22 mouse cellular contexts compared by ENCODE assay signal in the genomic region with DNA sequence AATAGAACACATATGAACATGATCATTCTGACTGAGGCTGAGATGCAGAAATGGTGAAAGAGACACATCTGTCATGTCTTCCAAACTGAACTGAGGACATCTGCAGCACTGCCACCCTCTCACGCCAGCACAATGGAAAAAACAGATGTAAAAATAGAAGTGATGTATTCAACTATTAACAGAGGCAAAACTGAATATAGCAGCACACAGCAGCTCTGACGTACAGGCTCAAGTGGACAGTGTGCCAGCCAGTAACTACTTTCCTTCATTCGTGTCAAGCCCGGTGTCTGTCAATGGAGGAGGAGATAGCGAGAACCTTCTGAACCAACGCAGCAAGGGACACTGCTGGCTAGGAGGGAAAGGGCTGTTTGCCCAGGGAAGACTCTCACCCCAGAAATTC. TPM values are rescaled to one million over a fixed set of nuclear protein-coding genes. Genes with fewer than 3 reads are reported as not detected.
A peak's percentile ranks its signal among the peaks of the same experiment; 100 is the strongest.
DNase-seq lines count a peak whose midpoint lies in the region; ATAC-seq lines count a peak whose summit lies in the region.
"Had no signal": no experiment of that assay in that cellular context is flagged by ENCODE, and none has a peak within 500 bp of the region (broad histone marks: within the 10 kb centered on the region; RNA-seq: fewer than 3 reads in every experiment).

No protein-coding gene starts in this region.

- DNase-seq in layer of hippocampus, adult 9-11 months: peak; percentile 18
- no peak for DNase-seq in layer of hippocampus, postnatal 36 days
- DNase-seq in heart, adult 8-10 months (ENCODE audit: low spot score): peak; percentile 61
- DNase-seq in skeletal muscle tissue, adult 2 months (ENCODE audit: low read depth, low spot score): peak; percentile 29
- no peak for DNase-seq in hindbrain, embryonic 11.5 days (ENCODE audit: low spot score)
- no peak for DNase-seq in T-cell, adult 2 months (ENCODE audit: low spot score)
- DNase-seq in embryo, embryonic 9.5 days (ENCODE audit: extremely low spot score): no peak
- DNase-seq: adrenal gland, postnatal 10 days; B cell, adult 2 months; cerebellum, adult 11 months; cerebellum, postnatal 14 days; embryo, embryonic 11 days; kidney, adult 9 months; kidney, postnatal 25 days; spleen, adult 18-20 months; thymus, postnatal 4 days had no signal

- H3K27me3 ChIP-seq in heart, embryonic 15.5 days: no peaks in the 10 kb centered on the region
- no peaks in the 10 kb centered on the region for H3K27me3 ChIP-seq in hindbrain, embryonic 11.5 days (ENCODE audit: control insufficient read depth, insufficient read depth, low read length)
- H3K27me3 ChIP-seq: forebrain, embryonic 12.5 days; hindbrain, embryonic 13.5 days; liver, embryonic 15.5 days had no signal

- H3K9me3 ChIP-seq in heart, embryonic 15.5 days (replicated peaks): no peaks in the 10 kb centered on the region
- no peaks in the 10 kb centered on the region for H3K9me3 ChIP-seq in hindbrain, embryonic 11.5 days (ENCODE audit: control insufficient read depth, low read length)
- H3K9me3 ChIP-seq: forebrain, embryonic 12.5 days; hindbrain, embryonic 13.5 days; liver, embryonic 15.5 days; midbrain, embryonic 10.5 days had no signal

- no peak overlapping the region for H3K4me3 ChIP-seq in heart, embryonic 15.5 days
- no peak overlapping the region for H3K4me3 ChIP-seq in hindbrain, embryonic 11.5 days (ENCODE audit: low read depth, low read length)
- H3K4me3 ChIP-seq: forebrain, embryonic 12.5 days; hindbrain, embryonic 13.5 days; liver, embryonic 15.5 days; midbrain, embryonic 10.5 days had no signal

- H3K36me3 ChIP-seq in heart, embryonic 15.5 days: no peaks in the 10 kb centered on the region
- no peaks in the 10 kb centered on the region for H3K36me3 ChIP-seq in hindbrain, embryonic 11.5 days (ENCODE audit: control insufficient read depth, insufficient read depth, low read length)
- H3K36me3 ChIP-seq: midbrain, embryonic 10.5 days had no signal

- H3K9ac ChIP-seq in heart, embryonic 15.5 days: no peak overlapping the region
- H3K9ac ChIP-seq in hindbrain, embryonic 11.5 days (ENCODE audit: low read depth, low read length): no peak overlapping the region
- H3K9ac ChIP-seq: forebrain, embryonic 12.5 days; hindbrain, embryonic 13.5 days; liver, embryonic 15.5 days had no signal

- no peak overlapping the region for H3K4me2 ChIP-seq in heart, embryonic 15.5 days
- no peak overlapping the region for H3K4me2 ChIP-seq in hindbrain, embryonic 11.5 days (replicated peaks; ENCODE audit: low read depth, low read length)
- H3K4me2 ChIP-seq: forebrain, embryonic 12.5 days; hindbrain, embryonic 13.5 days; liver, embryonic 15.5 days had no signal

- peak overlapping the region; percentile 88 for H3K27ac ChIP-seq in heart, embryonic 15.5 days
- H3K27ac ChIP-seq in hindbrain, embryonic 11.5 days (ENCODE audit: low read depth, low read length): no peak overlapping the region
- H3K27ac ChIP-seq: forebrain, embryonic 12.5 days; hindbrain, embryonic 13.5 days; liver, embryonic 15.5 days; macrophage; midbrain, embryonic 10.5 days had no signal

- H3K4me1 ChIP-seq in heart, embryonic 15.5 days (replicated peaks): peaks cover 15% of the 10 kb centered on the region
- no peaks in the 10 kb centered on the region for H3K4me1 ChIP-seq in hindbrain, embryonic 11.5 days (replicated peaks; ENCODE audit: control insufficient read depth, insufficient read depth, low read length)
- H3K4me1 ChIP-seq: forebrain, embryonic 12.5 days; hindbrain, embryonic 13.5 days; liver, embryonic 15.5 days; midbrain, embryonic 10.5 days had no signal

- 49% methylated on average over 6 of the region's 6 CpGs for WGBS in heart, embryonic 15.5 days
- 88% methylated on average over 6 of the region's 6 CpGs for WGBS in hindbrain, embryonic 11.5 days

- ATAC-seq in heart, embryonic 15.5 days (replicated peaks; ENCODE audit: insufficient number of reproducible peaks, insufficient read depth, low FRiP score, low read depth): peak; percentile 79
- no peak for ATAC-seq in hindbrain, embryonic 11.5 days (ENCODE audit: low FRiP score)

RNA-seq across cellular contexts. Expression of gene Mrpl33, which starts 48.1 kb away (rescaled TPM):
- 100 to 1,000 TPM; 101 to 104 TPM for total RNA-seq in layer of hippocampus, postnatal 36 days (2021)
- 100 to 1,000 TPM; 306 to 352 (median 322) TPM for total RNA-seq in heart, adult 8-10 months (2022)
- polyA plus RNA-seq in heart, embryonic 15.5 days (2015; fragmentation: Nextera tagmentation; extraction: Ambion mirVana): 344 and 459 TPM in 2 replicates
- 213 and 215 TPM in 2 replicates for polyA plus RNA-seq in hindbrain, embryonic 11.5 days (2014; fragmentation: Nextera tagmentation; extraction: Ambion mirVana)

RNA-seq across cellular contexts. Expression of gene Rbks, which starts 52.6 kb away (rescaled TPM):
- 1 to 10 TPM; 3.4 to 4.2 TPM for total RNA-seq in layer of hippocampus, postnatal 36 days (2021)
- total RNA-seq in heart, adult 8-10 months (2022): 1 to 10 TPM; 3.5 to 5.3 (median 4.3) TPM
- polyA plus RNA-seq in heart, embryonic 15.5 days (2015; fragmentation: Nextera tagmentation; extraction: Ambion mirVana): 3.9 and 4.4 TPM in 2 replicates
- 2.0 and 2.1 TPM in 2 replicates for polyA plus RNA-seq in hindbrain, embryonic 11.5 days (2014; fragmentation: Nextera tagmentation; extraction: Ambion mirVana)

RNA-seq across cellular contexts. Expression of gene Babam2, which starts 52.6 kb away (rescaled TPM):
- total RNA-seq in layer of hippocampus, postnatal 36 days (2021): 10 to 100 TPM; 38.2 to 50.1 TPM
- 10 to 100 TPM; 31.2 to 35.8 (median 35.0) TPM for total RNA-seq in heart, adult 8-10 months (2022)
- polyA plus RNA-seq in heart, embryonic 15.5 days (2015; fragmentation: Nextera tagmentation; extraction: Ambion mirVana): 45.2 and 48.7 TPM in 2 replicates
- polyA plus RNA-seq in hindbrain, embryonic 11.5 days (2014; fragmentation: Nextera tagmentation; extraction: Ambion mirVana): 36.2 and 44.3 TPM in 2 replicates

Comparison
In these comparisons a context has a peak if more than half of its experiments do, and no peak if none do; other contexts are left out.
1. DNase-seq: peak in layer of hippocampus, adult 9-11 months (single experiment), heart, adult 8-10 months (single experiment) and skeletal muscle tissue, adult 2 months (single experiment); none in layer of hippocampus, postnatal 36 days (0 of 2), hindbrain, embryonic 11.5 days (single experiment), T-cell, adult 2 months (single experiment) and embryo, embryonic 9.5 days (single experiment).